Mouse (Mus musculus) forebrain, embryonic 12.5 days (tissue): Measurements from ENCODE around the gene Fto. TPM values are rescaled to one million over a fixed set of nuclear protein-coding genes. Genes with fewer than 3 reads are reported as not detected.
A peak's percentile ranks its signal among the peaks of the same experiment; 100 is the strongest.

Experiments used
- ATAC-seq: fragments of 200-750 bp; cut with Nextera tagmentation; 2 replicates; pipeline ENCODE4 v1.8.0; 2017; ENCODE audit warnings: moderate TSS enrichment; ENCODE audit not compliant: low FRiP score
- H3K27ac ChIP-seq: fragments of 300-500 bp; sonication (generic); 2 replicates; pipeline ENCODE4 v1.5.1; 2016; ENCODE audit warnings: mild to moderate bottlenecking
- H3K27me3 ChIP-seq: fragments of 300-500 bp; sonication (generic); 2 replicates; pipeline ENCODE4 v1.6.1; 2016; ENCODE audit warnings: mild to moderate bottlenecking
- H3K36me3 ChIP-seq: fragments of 300-500 bp; sonication (generic); replicated peaks from 2 replicates; pipeline ENCODE4 v1.6.1; 2016; ENCODE audit warnings: mild to moderate bottlenecking
- H3K4me1 ChIP-seq: fragments of 300-500 bp; sonication (generic); 2 replicates; pipeline ENCODE4 v1.6.1; 2016
- H3K4me2 ChIP-seq: fragments of 300-500 bp; sonication (generic); 2 replicates; pipeline ENCODE4 v1.6.1; 2016; ENCODE audit warnings: mild to moderate bottlenecking, moderate library complexity
- H3K4me3 ChIP-seq: fragments of 300-500 bp; sonication (generic); replicated peaks from 2 replicates; pipeline ENCODE4 v1.5.1; 2016; ENCODE audit warnings: mild to moderate bottlenecking
- H3K9ac ChIP-seq: fragments of 300-500 bp; sonication (generic); 2 replicates; pipeline ENCODE4 v1.6.1; 2016; ENCODE audit warnings: mild to moderate bottlenecking
- H3K9me3 ChIP-seq: fragments of 300-500 bp; sonication (generic); 2 replicates; pipeline ENCODE4 v1.6.1; 2016
- WGBS: fragments of 180-500 bp; shearing (Covaris S2); methylation state at CpG from one replicate; pipeline ENCODE4 v1.1.7; 2016; 5-methylcytosine and 5-hydroxymethylcytosine counted together
- polyA plus RNA-seq: library from polyadenylated mRNA; unstranded; fragments of >200 nt; fragmentation: Nextera tagmentation; extraction: Ambion mirVana; gene quantifications from 2 replicates; pipeline ENCODE4 v1.2.1, GENCODE M21; 2016

Gene Fto
- polyA plus RNA-seq, 1 experiment from 2014 or later: 105 TPM

DNA sequence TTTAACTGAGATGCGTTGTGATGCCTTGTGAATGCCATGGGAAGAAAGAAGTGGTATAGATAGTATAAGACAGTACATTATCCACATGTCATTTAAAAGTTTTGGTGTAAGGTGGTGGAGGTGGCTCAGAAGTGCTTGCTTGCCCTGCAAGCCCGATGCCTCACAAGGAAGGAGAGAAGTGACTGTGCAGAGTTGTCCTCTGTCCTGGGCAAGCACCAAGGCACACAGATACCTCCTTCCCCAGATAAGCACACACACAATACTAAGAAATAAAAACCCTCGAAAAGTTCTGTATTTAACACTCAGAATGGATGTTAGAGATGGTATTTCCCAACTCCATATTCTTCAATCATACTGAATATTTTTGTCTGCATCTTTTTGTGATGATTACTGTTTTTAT, 39.3 kb downstream of the Fto start:
- H3K9me3 ChIP-seq: no peaks in the 10 kb centered on the region
- ATAC-seq: no peak
- no peak overlapping the region for H3K9ac ChIP-seq
- H3K27ac ChIP-seq: no peak overlapping the region
- H3K4me1 ChIP-seq: peaks cover 25% of the 10 kb centered on the region
- 87% methylated on average over 3 of the region's 3 CpGs for WGBS
- H3K4me2 ChIP-seq: no peak overlapping the region
- no peak overlapping the region for H3K4me3 ChIP-seq
- H3K36me3 ChIP-seq: no peaks in the 10 kb centered on the region
- H3K27me3 ChIP-seq: no peaks in the 10 kb centered on the region

DNA sequence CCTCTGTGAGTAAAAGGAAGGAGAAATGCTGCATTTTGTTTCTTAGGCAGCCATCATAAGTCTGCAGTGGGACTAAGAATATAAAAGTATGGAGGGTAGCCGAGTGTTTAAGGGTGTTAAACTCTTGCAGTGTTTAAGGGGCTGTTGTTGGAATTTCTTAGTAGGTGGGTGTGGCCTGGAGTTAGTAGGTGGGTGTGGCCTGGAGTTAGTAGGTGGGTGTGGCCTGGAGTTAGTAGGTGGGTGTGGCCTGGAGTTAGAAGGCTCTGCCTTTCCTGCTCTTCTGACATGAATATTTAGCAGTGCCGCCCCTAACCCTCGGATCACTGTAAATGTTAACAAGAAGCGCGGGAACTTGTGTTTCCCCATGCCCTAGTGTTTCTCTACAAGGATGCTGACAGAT, 39.7 kb downstream of the Fto start:
- no peak overlapping the region for H3K27ac ChIP-seq
- no peaks in the 10 kb centered on the region for H3K9me3 ChIP-seq
- peaks cover 25% of the 10 kb centered on the region for H3K4me1 ChIP-seq
- no peak for ATAC-seq
- H3K27me3 ChIP-seq: 0 out of 2 replicates have a peak, but pooled peaks cover 3% of the 10 kb centered on the region
- no peak overlapping the region for H3K4me2 ChIP-seq
- no peaks in the 10 kb centered on the region; the same call in 1 of the 2 replicates for H3K36me3 ChIP-seq
- no peak overlapping the region for H3K9ac ChIP-seq
- 88% methylated on average over 5 of the region's 5 CpGs for WGBS
- H3K4me3 ChIP-seq: no peak overlapping the region

DNA sequence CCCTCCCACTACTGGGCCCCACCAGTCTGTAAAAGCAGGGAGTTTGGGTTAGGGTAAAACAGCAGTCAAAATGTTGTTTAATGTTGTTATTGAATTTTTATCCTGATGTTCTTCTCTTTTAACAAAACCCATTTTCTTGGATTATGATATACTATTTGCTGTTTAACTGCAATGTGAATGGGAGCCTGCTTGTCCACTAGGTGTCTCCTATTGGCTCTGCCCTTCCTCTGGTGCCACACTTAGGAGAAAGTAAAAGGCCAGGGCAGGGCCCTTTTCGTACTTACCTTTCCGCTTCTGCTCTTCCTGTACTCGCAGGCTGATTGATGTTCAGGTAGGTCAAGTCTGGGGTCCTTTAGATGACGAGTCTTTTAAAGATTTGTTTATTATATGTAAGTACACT, 40.6 kb downstream of the Fto start:
- H3K36me3 ChIP-seq: no peaks in the 10 kb centered on the region; the same call in 1 of the 2 replicates
- 98% methylated on average over 4 of the region's 4 CpGs for WGBS
- peaks cover 25% of the 10 kb centered on the region for H3K4me1 ChIP-seq
- peaks cover 9% of the 10 kb centered on the region; the same call in 1 of the 2 replicates for H3K27me3 ChIP-seq
- H3K9me3 ChIP-seq: no peaks in the 10 kb centered on the region
- no peak overlapping the region for H3K9ac ChIP-seq
- no peak overlapping the region for H3K4me2 ChIP-seq
- no peak for ATAC-seq
- no peak overlapping the region for H3K27ac ChIP-seq
- H3K4me3 ChIP-seq: no peak overlapping the region

DNA sequence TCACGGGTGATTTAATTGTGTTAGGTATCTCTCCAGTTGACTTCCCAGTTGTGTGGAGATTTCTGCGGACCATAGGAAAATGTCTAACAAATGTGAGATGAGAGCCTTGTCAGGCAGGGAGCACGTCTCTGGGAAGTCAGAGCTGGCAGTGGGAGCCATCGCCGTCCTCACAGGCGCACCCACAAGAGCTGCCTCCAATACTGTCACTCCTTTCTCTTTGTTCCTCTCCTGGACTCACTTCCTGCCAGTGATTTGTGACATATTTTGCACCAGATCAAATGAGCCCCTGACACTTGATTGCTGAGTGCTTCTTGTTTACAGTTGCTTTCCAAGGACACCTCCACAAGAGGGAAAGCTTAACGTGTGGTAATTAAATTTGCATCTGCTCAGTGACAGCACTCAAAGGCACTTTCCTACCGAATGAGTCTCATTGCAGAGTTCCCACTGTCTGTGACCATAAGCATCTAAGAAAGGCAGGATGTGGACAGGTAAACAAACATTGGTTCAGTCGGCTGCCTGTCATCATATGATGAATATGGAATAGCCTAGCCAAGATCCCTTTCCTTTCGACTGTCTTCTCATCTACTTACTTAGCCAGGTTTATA, 42.1 kb downstream of the Fto start:
- Histone ChIP-seq H3K27me3 (peaks cover 18% of the 10 kb centered on the region), H3K36me3 (no peaks in the 10 kb centered on the region; the same call in 1 of the 2 replicates), H3K4me1 (peaks cover 25% of the 10 kb centered on the region), H3K9me3 (no peaks in the 10 kb centered on the region), H3K4me2 (peak overlapping the region; percentile 4; the same call in 1 of the 2 replicates), H3K27ac (peak overlapping the region; percentile 43), H3K9ac (no peak overlapping the region), H3K4me3 (no peak overlapping the region)
- 54% methylated on average over 10 of the region's 10 CpGs for WGBS
- ATAC-seq: peak; percentile 60

DNA sequence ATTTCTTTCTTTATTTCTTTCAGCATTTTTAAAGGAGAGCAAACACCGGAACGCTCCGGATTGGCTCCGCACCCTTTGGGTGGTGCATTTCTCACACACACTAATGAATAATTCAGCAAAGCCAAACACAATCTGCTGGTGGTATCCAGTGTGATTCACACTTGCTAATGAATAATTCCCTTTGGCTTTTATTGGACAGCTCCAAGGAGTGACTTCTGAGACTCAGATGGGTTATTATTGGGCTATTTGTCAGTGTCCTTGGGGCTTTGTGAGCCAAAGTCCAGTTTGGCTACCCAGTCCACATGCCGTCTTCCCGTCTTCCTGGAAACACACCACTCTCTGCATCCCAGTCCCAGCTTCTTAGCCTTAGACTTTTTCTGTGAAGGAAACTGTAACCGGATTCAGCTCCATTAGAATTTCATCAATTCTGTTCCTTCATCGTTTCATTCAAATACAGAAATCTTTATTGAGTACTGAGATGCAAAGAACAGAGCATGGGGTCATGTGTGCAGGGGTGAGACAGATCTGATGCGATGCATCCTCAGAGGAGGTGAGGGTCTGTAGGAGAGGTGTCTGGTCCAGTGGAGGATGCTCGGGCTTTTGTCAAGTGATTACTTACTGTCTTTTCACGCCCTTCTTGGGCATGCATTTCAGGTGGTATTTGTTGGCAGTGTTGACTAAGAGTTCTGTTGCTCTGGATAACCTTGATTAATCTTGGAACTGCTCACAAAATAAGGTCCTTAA, 42.8 kb downstream of the Fto start:
- peak; percentile 55; the same call in 1 of the 2 replicates for ATAC-seq

DNA sequence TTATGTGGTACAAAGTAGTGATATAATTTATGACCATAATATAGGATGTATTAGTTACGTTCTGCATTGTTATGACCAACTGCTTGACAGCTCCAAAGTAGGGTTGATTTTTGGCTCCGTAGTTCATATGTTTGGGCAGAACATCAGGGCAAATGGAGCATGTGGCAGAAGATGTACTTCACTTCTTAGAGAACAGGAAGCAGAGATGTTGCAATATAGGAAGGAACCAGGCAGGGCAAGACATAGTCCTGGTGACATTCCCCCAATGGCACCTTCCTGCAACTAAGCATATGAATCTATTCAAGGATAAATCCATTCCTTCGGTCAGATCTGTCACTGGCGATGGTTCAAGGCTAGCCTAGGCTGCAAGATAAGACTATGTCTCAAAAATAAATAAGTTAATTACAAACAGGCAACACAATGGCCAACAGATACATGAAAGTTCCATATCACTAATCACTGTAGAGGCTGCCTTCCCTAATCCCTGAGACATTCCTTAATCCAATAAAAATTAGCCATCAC, 44.2 kb downstream of the Fto start:
- Histone ChIP-seq H3K4me3 (no peak overlapping the region), H3K27ac (no peak overlapping the region), H3K4me2 (no peak overlapping the region), H3K9ac (no peak overlapping the region), H3K36me3 (no peaks in the 10 kb centered on the region; the same call in 1 of the 2 replicates), H3K9me3 (no peaks in the 10 kb centered on the region), H3K27me3 (peaks cover 32% of the 10 kb centered on the region), H3K4me1 (peaks cover 25% of the 10 kb centered on the region)
- 93% methylated on average over 4 of the region's 4 CpGs for WGBS
- ATAC-seq: no peak

More for the DNA sequence above, 42.8 kb downstream of the Fto start:
- Histone ChIP-seq H3K27me3 (peaks cover 24% of the 10 kb centered on the region), H3K9me3 (no peaks in the 10 kb centered on the region), H3K4me2 (no peak overlapping the region), H3K9ac (no peak overlapping the region), H3K27ac (peak overlapping the region; percentile 43; the same call in 1 of the 2 replicates), H3K4me3 (no peak overlapping the region), H3K36me3 (no peaks in the 10 kb centered on the region; the same call in 1 of the 2 replicates), H3K4me1 (peaks cover 25% of the 10 kb centered on the region)
- WGBS: 76% methylated on average over 11 of the region's 11 CpGs

DNA sequence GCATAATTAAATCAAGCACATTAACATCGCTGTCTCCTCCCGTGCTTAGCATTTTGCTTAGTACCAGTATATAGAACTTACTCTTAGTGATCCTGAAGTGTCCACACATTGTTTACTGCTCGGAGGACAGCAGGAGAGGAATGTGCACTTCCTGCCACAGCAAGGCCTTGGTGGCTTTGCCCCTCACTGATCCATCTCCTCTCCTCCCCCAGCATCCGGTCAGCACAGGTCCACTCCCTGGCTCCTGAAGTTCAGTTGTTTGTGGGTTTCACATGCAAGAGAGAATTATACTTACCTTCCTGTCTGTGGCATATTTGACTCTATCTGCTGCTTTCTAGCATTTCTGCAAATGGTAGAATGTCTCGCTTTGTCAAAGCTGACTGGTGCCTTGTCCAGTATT, 44.7 kb downstream of the Fto start:
- Histone ChIP-seq H3K36me3 (no peaks in the 10 kb centered on the region; the same call in 1 of the 2 replicates), H3K9ac (no peak overlapping the region), H3K27ac (no peak overlapping the region), H3K4me1 (peaks cover 25% of the 10 kb centered on the region), H3K4me3 (no peak overlapping the region), H3K4me2 (no peak overlapping the region), H3K27me3 (peaks cover 35% of the 10 kb centered on the region), H3K9me3 (no peaks in the 10 kb centered on the region)
- no peak for ATAC-seq
- WGBS: 83% methylated on average over 5 of the region's 5 CpGs

DNA sequence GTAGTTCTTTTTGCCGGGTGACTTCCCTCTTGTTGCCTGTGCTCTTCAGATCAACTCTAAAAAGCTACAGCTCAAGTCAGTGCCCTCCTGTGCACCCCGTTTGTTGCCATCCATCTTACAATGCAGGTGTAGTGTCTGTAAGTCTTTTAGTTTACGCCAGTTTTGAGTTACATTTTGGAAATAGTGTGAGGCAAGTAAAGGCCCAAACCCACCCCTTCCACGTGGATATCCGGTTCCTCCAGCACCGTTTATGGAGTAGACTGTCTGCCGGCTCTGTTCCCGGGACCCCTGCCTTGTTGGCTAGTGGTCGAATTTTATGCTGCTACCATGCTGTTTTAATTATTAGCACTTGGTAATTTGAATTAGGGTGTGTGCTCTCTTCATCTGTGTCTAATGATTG, 46.2 kb downstream of the Fto start:
- no peak overlapping the region for H3K9ac ChIP-seq
- peaks cover 30% of the 10 kb centered on the region for H3K4me1 ChIP-seq

DNA sequence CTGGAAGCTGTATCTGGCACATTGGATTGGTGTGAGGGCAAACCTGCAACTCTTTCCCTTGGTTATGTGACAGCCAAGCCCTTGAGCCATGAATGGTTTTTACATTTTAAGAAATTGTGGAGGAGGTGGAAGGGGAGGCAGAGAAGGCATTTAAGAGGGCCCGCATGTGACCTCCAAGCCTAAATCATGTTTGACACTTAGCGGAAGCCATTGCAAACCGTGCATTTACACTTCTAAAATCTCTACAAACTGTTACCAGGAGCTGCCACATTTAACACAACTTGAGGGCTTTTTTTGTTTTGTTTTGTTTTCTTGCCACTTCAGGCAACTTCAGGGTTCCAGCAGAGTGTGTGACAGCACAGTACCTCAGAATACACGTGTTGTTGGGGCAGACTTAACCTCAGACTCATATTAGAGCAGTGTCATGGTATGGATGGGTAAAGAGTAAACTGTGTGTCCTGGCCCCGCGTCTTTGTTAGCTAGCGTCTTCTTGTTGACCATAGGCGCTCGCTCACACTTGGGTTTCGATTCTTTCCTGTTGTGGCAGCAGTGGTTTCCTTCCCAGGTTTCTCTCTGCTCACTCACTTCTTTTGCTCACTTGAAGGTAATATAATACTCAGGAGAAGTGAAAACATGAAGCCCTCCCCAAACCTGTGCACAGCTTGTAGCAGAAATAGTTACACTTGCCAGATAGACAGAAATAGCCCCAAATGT, 47.5 kb downstream of the Fto start:
- H3K9me3 ChIP-seq: no peaks in the 10 kb centered on the region

More for the DNA sequence above, 46.2 kb downstream of the Fto start:
- no peaks in the 10 kb centered on the region; the same call in 1 of the 2 replicates for H3K36me3 ChIP-seq
- H3K27ac ChIP-seq: no peak overlapping the region
- no peak overlapping the region for H3K4me3 ChIP-seq
- peaks cover 49% of the 10 kb centered on the region for H3K27me3 ChIP-seq
- 89% methylated on average over 9 of the region's 9 CpGs for WGBS
- no peak for ATAC-seq
- no peak overlapping the region for H3K4me2 ChIP-seq
- no peaks in the 10 kb centered on the region for H3K9me3 ChIP-seq

DNA sequence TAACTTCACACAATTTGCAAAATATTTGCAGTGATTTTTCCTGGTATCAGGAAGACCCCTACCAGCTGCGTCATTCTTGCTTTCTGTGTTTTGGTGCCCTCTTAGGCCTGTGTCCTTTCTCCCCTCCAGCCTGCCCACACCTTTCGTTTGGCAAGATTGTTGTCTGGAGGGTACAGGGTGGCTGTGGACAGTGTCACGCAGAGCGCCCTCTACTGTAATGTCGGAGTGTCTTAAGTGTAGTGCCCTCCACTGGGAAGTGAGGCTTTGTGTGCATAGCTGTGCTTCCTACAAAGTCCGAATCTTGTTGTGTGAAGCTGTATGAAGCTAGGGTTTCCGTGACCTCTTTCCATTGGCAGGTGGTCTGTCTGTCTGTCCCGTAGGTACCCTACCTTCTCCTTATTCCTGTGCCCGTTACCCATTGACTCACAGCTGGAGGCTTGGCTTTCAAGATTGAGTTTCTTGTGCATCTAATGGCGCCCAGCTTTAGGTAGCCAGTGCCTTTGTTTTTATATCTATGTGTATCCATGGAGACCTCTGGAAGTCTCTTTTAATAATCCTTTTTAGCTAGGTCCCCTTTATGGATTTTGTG, 50.0 kb downstream of the Fto start:
- Histone ChIP-seq H3K4me1 (peaks cover 21% of the 10 kb centered on the region), H3K27me3 (peaks cover 71% of the 10 kb centered on the region), H3K9me3 (no peaks in the 10 kb centered on the region), H3K27ac (no peak overlapping the region), H3K4me3 (no peak overlapping the region), H3K9ac (no peak overlapping the region), H3K36me3 (no peaks in the 10 kb centered on the region; the same call in 1 of the 2 replicates), H3K4me2 (no peak overlapping the region)
- ATAC-seq: no peak
- WGBS: 88% methylated on average over 10 of the region's 10 CpGs

More for the DNA sequence above, 47.5 kb downstream of the Fto start:
- 94% methylated on average over 10 of the region's 10 CpGs for WGBS
- H3K4me3 ChIP-seq: no peak overlapping the region
- H3K4me2 ChIP-seq: no peak overlapping the region
- H3K4me1 ChIP-seq: peaks cover 30% of the 10 kb centered on the region
- H3K36me3 ChIP-seq: no peaks in the 10 kb centered on the region; the same call in 1 of the 2 replicates
- no peak overlapping the region for H3K27ac ChIP-seq
- no peak for ATAC-seq
- peaks cover 58% of the 10 kb centered on the region for H3K27me3 ChIP-seq
- H3K9ac ChIP-seq: no peak overlapping the region

DNA sequence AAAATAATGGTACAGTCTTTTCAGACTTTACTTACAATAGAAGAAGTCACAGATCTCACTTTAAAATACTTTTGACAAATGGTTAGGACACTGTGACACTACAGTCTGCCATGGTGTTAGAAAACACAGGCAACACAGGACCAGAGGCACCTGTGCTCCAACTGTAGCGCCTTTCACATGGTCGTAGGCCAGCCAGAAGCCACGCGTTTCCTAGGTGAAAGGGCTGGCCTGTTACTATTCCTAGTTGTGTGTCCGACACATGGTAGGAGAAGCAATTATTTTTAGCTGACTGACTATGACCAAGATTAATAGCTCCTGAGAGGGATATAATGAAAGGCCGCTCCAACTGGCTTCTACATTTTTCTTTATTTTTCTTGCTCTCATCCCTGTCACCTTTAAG, 50.9 kb downstream of the Fto start:
- Histone ChIP-seq H3K36me3 (no peaks in the 10 kb centered on the region), H3K27me3 (peaks cover 68% of the 10 kb centered on the region), H3K27ac (no peak overlapping the region), H3K4me1 (peaks cover 21% of the 10 kb centered on the region), H3K4me3 (no peak overlapping the region), H3K9me3 (no peaks in the 10 kb centered on the region), H3K4me2 (no peak overlapping the region), H3K9ac (no peak overlapping the region)
- WGBS: 84% methylated on average over 6 of the region's 6 CpGs
- no peak for ATAC-seq

DNA sequence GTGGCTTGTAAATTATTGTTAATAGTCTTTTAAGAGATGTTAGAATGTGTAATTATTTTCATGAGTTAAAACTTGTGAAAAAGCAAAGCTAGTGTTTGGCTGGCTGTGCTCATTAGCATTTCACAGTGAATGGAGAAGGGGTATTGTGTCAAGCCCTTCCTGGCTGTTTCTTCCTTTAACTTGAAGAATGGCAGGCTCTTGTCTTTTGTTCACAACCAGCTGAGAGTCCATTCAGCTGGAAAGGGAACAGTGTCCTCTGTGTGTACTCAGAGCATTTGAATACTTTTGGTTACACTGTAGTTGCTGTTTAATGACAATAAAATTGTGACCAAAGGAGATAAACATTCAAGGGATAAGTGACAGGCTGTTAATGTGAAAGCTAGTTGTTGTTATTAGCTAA, 52.5 kb downstream of the Fto start:
- Histone ChIP-seq H3K4me1 (peaks cover 26% of the 10 kb centered on the region), H3K27me3 (peaks cover 68% of the 10 kb centered on the region), H3K4me2 (no peak overlapping the region), H3K9me3 (no peaks in the 10 kb centered on the region), H3K9ac (no peak overlapping the region), H3K27ac (no peak overlapping the region), H3K36me3 (no peaks in the 10 kb centered on the region), H3K4me3 (no peak overlapping the region)
- peak; percentile 75 for ATAC-seq
